Mouse (Mus musculus): ENCODE data around the gene Eaf1.

The Eaf1 gene

GRCm38 (mm10) chr14:31499526-31499925 is 5.3 kb downstream of the Eaf1 start:
- in situ Hi-C loops (cut with MboI; ENCODE audit: unreplicated experiment in 2 of 2), result loop anchor here (10.0 to 25.0 kb wide), 2 partner anchors 285 to 1563 kb away; no protein-coding TSS in a partner anchor

GRCm38 (mm10) chr14:31503406-31503805 is 9.2 kb downstream of the Eaf1 start:
- in situ Hi-C loops (cut with MboI; ENCODE audit: unreplicated experiment in 2 of 2), result no loop called here

GRCm38 (mm10) chr14:31506456-31506855 is 12.3 kb downstream of the Eaf1 start:
- in situ Hi-C loops (cut with MboI; ENCODE audit: unreplicated experiment in 2 of 2), result no loop called here

- in situ Hi-C loops (cut with MboI; ENCODE audit: unreplicated experiment in 2 of 2), result no loop called here
Observed at GRCm38 (mm10) chr14:31509911-31510310, 15.7 kb downstream of the Eaf1 start.

- in situ Hi-C loops (cut with MboI; ENCODE audit: unreplicated experiment in 2 of 2), result no loop called here
Observed at GRCm38 (mm10) chr14:31510322-31510721, 16.1 kb downstream of the Eaf1 start.

- in situ Hi-C loops (cut with MboI; ENCODE audit: unreplicated experiment in 2 of 2), result loop anchor here (5.0 kb wide), 1 partner anchor 91 kb away; no protein-coding TSS in a partner anchor
Observed at GRCm38 (mm10) chr14:31515895-31516294, 21.7 kb downstream of the Eaf1 start.

GRCm38 (mm10) chr14:31519165-31519564 is 25.0 kb downstream of the Eaf1 start:
- in situ Hi-C loops (cut with MboI; ENCODE audit: unreplicated experiment in 2 of 2), result loop anchor here (5.0 kb wide), 1 partner anchor 88 kb away; no protein-coding TSS in a partner anchor

- in situ Hi-C loops (cut with MboI; ENCODE audit: unreplicated experiment in 2 of 2), result no loop called here
Observed at GRCm38 (mm10) chr14:31521318-31521717, 27.1 kb downstream of the Eaf1 start.

- in situ Hi-C loops (cut with MboI; ENCODE audit: unreplicated experiment in 2 of 2), result no loop called here
Observed at GRCm38 (mm10) chr14:31525040-31525810, 31.0 kb downstream of the Eaf1 start.

GRCm38 (mm10) chr14:31530847-31531246 is 36.6 kb downstream of the Eaf1 start:
- in situ Hi-C loops (cut with MboI; ENCODE audit: unreplicated experiment in 2 of 2), result loop anchor here in 1 of 2 experiments (10.0 kb wide), 1 partner anchor 254 kb away; no protein-coding TSS in a partner anchor

GRCm38 (mm10) chr14:31531506-31532148 is 37.4 kb downstream of the Eaf1 start:
- in situ Hi-C loops (cut with MboI; ENCODE audit: unreplicated experiment in 2 of 2), result loop anchor here in 1 of 2 experiments (10.0 kb wide), 1 partner anchor 253 kb away; no protein-coding TSS in a partner anchor

GRCm38 (mm10) chr14:31532656-31533055 is 38.5 kb downstream of the Eaf1 start:
- in situ Hi-C loops (cut with MboI; ENCODE audit: unreplicated experiment in 2 of 2), result loop anchor here in 1 of 2 experiments (10.0 kb wide), 1 partner anchor 252 kb away; no protein-coding TSS in a partner anchor

- in situ Hi-C loops (cut with MboI; ENCODE audit: unreplicated experiment in 2 of 2), result loop anchor here in 1 of 2 experiments (10.0 kb wide), 1 partner anchor 248 kb away; no protein-coding TSS in a partner anchor
Observed at GRCm38 (mm10) chr14:31537298-31537697, 43.1 kb downstream of the Eaf1 start.

GRCm38 (mm10) chr14:31543885-31544442 is 49.8 kb downstream of the Eaf1 start:
- in situ Hi-C loops (cut with MboI; ENCODE audit: unreplicated experiment in 2 of 2), result no loop called here

- in situ Hi-C loops (cut with MboI; ENCODE audit: unreplicated experiment in 2 of 2), result no loop called here
Observed at GRCm38 (mm10) chr14:31555021-31555420, 60.8 kb downstream of the Eaf1 start.

GRCm38 (mm10) chr14:31555963-31556434 is 61.8 kb downstream of the Eaf1 start:
- in situ Hi-C loops (cut with MboI; ENCODE audit: unreplicated experiment in 2 of 2), result no loop called here

GRCm38 (mm10) chr14:31556526-31557260 is 62.5 kb downstream of the Eaf1 start:
- in situ Hi-C loops (cut with MboI; ENCODE audit: unreplicated experiment in 2 of 2), result no loop called here

GRCm38 (mm10) chr14:31557273-31557672 is 63.1 kb downstream of the Eaf1 start:
- in situ Hi-C loops (cut with MboI; ENCODE audit: unreplicated experiment in 2 of 2), result no loop called here

- in situ Hi-C loops (cut with MboI; ENCODE audit: unreplicated experiment in 2 of 2), result no loop called here
Observed at GRCm38 (mm10) chr14:31557784-31558183, 63.6 kb downstream of the Eaf1 start.

- in situ Hi-C loops (cut with MboI; ENCODE audit: unreplicated experiment in 2 of 2), result no loop called here
Observed at GRCm38 (mm10) chr14:31559216-31559615, 65.0 kb downstream of the Eaf1 start.
